Comparison of ENCODE assay signal across 20 mouse cellular contexts in genomic region chr2:58179056-58179455, GRCm38 (mm10). TPM values are rescaled to one million over a fixed set of nuclear protein-coding genes. Genes with fewer than 3 reads are reported as not detected.
DNase-seq lines count a peak whose midpoint lies in the region; ATAC-seq lines count a peak whose summit lies in the region.
"Had no signal": no experiment of that assay in that cellular context is flagged by ENCODE, and none has a peak within 500 bp of the region (broad histone marks: within the 10 kb centered on the region; RNA-seq: fewer than 3 reads in every experiment).

No protein-coding gene starts in this region.

- WGBS in forebrain, embryonic 13.5 days = 79% methylated on average over 1 of the region's 1 CpGs

- peaks cover 16% of the 10 kb centered on the region for H3K4me1 ChIP-seq in forebrain, embryonic 13.5 days
- H3K4me1 ChIP-seq: intestine, embryonic 15.5 days; limb, embryonic 12.5 days had no signal

- no peak overlapping the region for H3K9ac ChIP-seq in forebrain, embryonic 13.5 days
- H3K9ac ChIP-seq: heart, embryonic 13.5 days; hindbrain, embryonic 12.5 days; intestine, embryonic 15.5 days; limb, embryonic 12.5 days; liver, embryonic 14.5 days had no signal

- ATAC-seq in megakaryocyte progenitor cell, adult 5-6 weeks (replicated peaks; ENCODE audit: poor library complexity) = peak; percentile 69
- ATAC-seq in forebrain, embryonic 13.5 days = no peak
- ATAC-seq: forebrain, embryonic 14.5 days; intestine, embryonic 15.5 days had no signal

- H3K4me2 ChIP-seq in forebrain, embryonic 13.5 days = no peak overlapping the region
- H3K4me2 ChIP-seq: heart, embryonic 13.5 days; hindbrain, embryonic 12.5 days; intestine, embryonic 15.5 days; limb, embryonic 12.5 days had no signal

- H3K27ac ChIP-seq in forebrain, embryonic 13.5 days = no peak overlapping the region
- H3K27ac ChIP-seq: heart, embryonic 13.5 days; hindbrain, embryonic 12.5 days; intestine, embryonic 15.5 days; kidney, postnatal 0 days; left cerebral cortex, adult 2 months; limb, embryonic 12.5 days; liver, embryonic 14.5 days had no signal

- no peak overlapping the region for H3K4me3 ChIP-seq in forebrain, embryonic 13.5 days
- H3K4me3 ChIP-seq: heart, embryonic 13.5 days; hindbrain, embryonic 12.5 days; intestine, embryonic 15.5 days; left cerebral cortex, adult 2 months; limb, embryonic 12.5 days had no signal

- H3K9me3 ChIP-seq in forebrain, embryonic 13.5 days (replicated peaks) = no peaks in the 10 kb centered on the region
- H3K9me3 ChIP-seq: heart, embryonic 13.5 days; hindbrain, embryonic 12.5 days; intestine, embryonic 15.5 days; limb, embryonic 12.5 days had no signal

- H3K27me3 ChIP-seq in forebrain, embryonic 13.5 days = no peaks in the 10 kb centered on the region
- H3K27me3 ChIP-seq: heart, embryonic 13.5 days; hindbrain, embryonic 12.5 days; intestine, embryonic 15.5 days; limb, embryonic 12.5 days had no signal

- peak; percentile 85 for DNase-seq in 416B (ENCODE audit: low read depth)
- DNase-seq in T-cell, adult 2 months (ENCODE audit: low spot score) = peak; percentile 76
- DNase-seq in thymus, postnatal 0 days (ENCODE audit: low spot score) = peak; percentile 56
- no peak for DNase-seq in layer of hippocampus, adult 8-10 months (ENCODE audit: low spot score in 2 of 2)
- DNase-seq in ovary, postnatal 36 days (ENCODE audit: low spot score) = no peak
- DNase-seq: cerebellum, postnatal 25 days; gastrocnemius, postnatal 36 days; lung, postnatal 10 days had no signal

- H3K36me3 ChIP-seq in forebrain, embryonic 13.5 days (ENCODE audit: poor library complexity, severe bottlenecking) = no peaks in the 10 kb centered on the region
- H3K36me3 ChIP-seq: G1E; heart, embryonic 13.5 days; hindbrain, embryonic 12.5 days; intestine, embryonic 15.5 days; limb, embryonic 12.5 days had no signal

RNA-seq across cellular contexts. Expression of gene Cytip, which starts 16.3 kb away (rescaled TPM):
- total RNA-seq in megakaryocyte progenitor cell, adult 5-6 weeks (2015) = 14.7 and 26.8 TPM in 2 replicates
- 34.1 and 46.1 TPM in 2 replicates for total RNA-seq in megakaryocyte progenitor cell, adult 5-6 weeks (2017)
- 117 and 125 TPM in 2 replicates for polyA plus RNA-seq in thymus, postnatal 0 days (2015; fragmentation: Nextera tagmentation; extraction: Ambion mirVana)
- 1 to 10 TPM in 2 of 4 experiments, not detected in 2; 1.3 TPM for total RNA-seq in layer of hippocampus, adult 8-10 months (2022)
- polyA plus RNA-seq in forebrain, embryonic 13.5 days (2015; fragmentation: Nextera tagmentation; extraction: Ambion mirVana) = 0.18 and 0.33 TPM in 2 replicates
- total RNA-seq: layer of hippocampus, adult 18-20 months had no signal
- polyA plus RNA-seq: forebrain, embryonic 14.5 days; G1E had no signal

Comparison
In these comparisons a context has a peak if more than half of its experiments do, and no peak if none do; other contexts are left out.
1. DNase-seq: peak in 416B (single experiment), T-cell, adult 2 months (single experiment) and thymus, postnatal 0 days (single experiment); none in layer of hippocampus, adult 8-10 months (0 of 2) and ovary, postnatal 36 days (single experiment).
2. RNA of gene Cytip, which starts 16.3 kb away (total RNA-seq): 14.7 to 46.1 TPM in megakaryocyte progenitor cell, adult 5-6 weeks; 1.3 TPM in layer of hippocampus, adult 8-10 months; every median in the first group is over 4 times any median in the second.